Mouse (Mus musculus): ENCODE data around the gene Ndufaf5.
A peak's percentile ranks its signal among the peaks of the same experiment; 100 is the strongest.
"Not testable (repeated sequence)": the region's sequence is repeated elsewhere in the genome, so short reads cannot be mapped to it uniquely, and the experiment has no call there.

The Ndufaf5 gene

GRCm38 (mm10) chr2:140170127-140170802 lies at the start of gene Ndufaf5, which contains the start of gene Esf1:
Gene Ndufaf5, plus strand, starts transcription at chr2:140170649.
Gene Esf1, minus strand, starts transcription at chr2:140170564.
- peak; percentile 93 for DNase-seq (ENCODE audit: low spot score)

- DNase-seq (ENCODE audit: low spot score): no peak
These were observed 44.9 kb upstream of the Ndufaf5 start for GRCm38 (mm10) chr2:140125516-140125915.

- not testable (repeated sequence) for DNase-seq (ENCODE audit: low spot score)
These were observed 18.7 kb upstream of the Ndufaf5 start, which contains the start of gene Gm17374 for GRCm38 (mm10) chr2:140151743-140152142. Gene Gm17374, plus strand, starts transcription at chr2:140152043.

GRCm38 (mm10) chr2:140159186-140159730 lies 11.2 kb upstream of the Ndufaf5 start:
- no peak for DNase-seq (ENCODE audit: low spot score)

- DNase-seq (ENCODE audit: low spot score): no peak
These were observed 7.0 kb upstream of the Ndufaf5 start for GRCm38 (mm10) chr2:140163351-140163854.

- no peak for DNase-seq (ENCODE audit: low spot score)
These were observed 1.4 kb upstream of the Ndufaf5 start for GRCm38 (mm10) chr2:140169057-140169456.

GRCm38 (mm10) chr2:140170803-140171553 lies 529 bp downstream of the Ndufaf5 start:
- DNase-seq (ENCODE audit: low spot score): no peak

- not testable (repeated sequence) for DNase-seq (ENCODE audit: low spot score)
These were observed 15.3 kb downstream of the Ndufaf5 start for GRCm38 (mm10) chr2:140185685-140186210.

- DNase-seq (ENCODE audit: low spot score): no peak
These were observed 30.3 kb downstream of the Ndufaf5 start for GRCm38 (mm10) chr2:140200713-140201112.

GRCm38 (mm10) chr2:140202573-140202972 lies 32.1 kb downstream of the Ndufaf5 start:
- DNase-seq (ENCODE audit: low spot score): peak; percentile 24

- DNase-seq (ENCODE audit: low spot score): no peak
These were observed 33.3 kb downstream of the Ndufaf5 start for GRCm38 (mm10) chr2:140203756-140204155.

GRCm38 (mm10) chr2:140214519-140215027 lies 44.1 kb downstream of the Ndufaf5 start:
- DNase-seq (ENCODE audit: low spot score): no peak

GRCm38 (mm10) chr2:140215415-140215814 lies 45.0 kb downstream of the Ndufaf5 start:
- DNase-seq (ENCODE audit: low spot score): no peak

- no peak for DNase-seq (ENCODE audit: low spot score)
These were observed 45.5 kb downstream of the Ndufaf5 start for GRCm38 (mm10) chr2:140215965-140216364.

GRCm38 (mm10) chr2:140220325-140220724 lies 49.9 kb downstream of the Ndufaf5 start:
- no peak for DNase-seq (ENCODE audit: low spot score)

- DNase-seq (ENCODE audit: low spot score): no peak
These were observed 59.8 kb downstream of the Ndufaf5 start for GRCm38 (mm10) chr2:140230295-140230694.

- no peak for DNase-seq (ENCODE audit: low spot score)
These were observed 66.8 kb downstream of the Ndufaf5 start for GRCm38 (mm10) chr2:140237245-140237644.

GRCm38 (mm10) chr2:140242398-140242797 lies 71.9 kb downstream of the Ndufaf5 start:
- no peak for DNase-seq (ENCODE audit: low spot score)

GRCm38 (mm10) chr2:140243105-140243504 lies 72.7 kb downstream of the Ndufaf5 start:
- no peak for DNase-seq (ENCODE audit: low spot score)
